Mouse (Mus musculus) midbrain, embryonic 14.5 days (tissue): ENCODE measurements around the gene Fsd2. TPM values are rescaled to one million over a fixed set of nuclear protein-coding genes. Genes with fewer than 3 reads are reported as not detected.

ENCODE experiments used
- ATAC-seq: fragments of 200-750 bp; cut with Nextera tagmentation; 2 replicates; pipeline ENCODE4 v1.8.0; 2017; ENCODE audit warnings: moderate number of reproducible peaks, moderate library complexity; ENCODE audit not compliant: low FRiP score, low TSS enrichment
- DNase-seq: peaks from one replicate; pipeline ENCODE4 v3.0.0-alpha.2; 2015
- H3K27ac ChIP-seq: fragments of 300-500 bp; sonication (generic); replicated peaks from 2 replicates; pipeline ENCODE4 v1.5.1; 2014; ENCODE audit warnings: mild to moderate bottlenecking, low read depth, low read length, moderate library complexity
- H3K27me3 ChIP-seq: fragments of 300-500 bp; sonication (generic); 2 replicates; pipeline ENCODE4 v1.6.1; 2014; ENCODE audit warnings: low read length, control low read depth, mixed read lengths; ENCODE audit not compliant: control insufficient read depth, insufficient read depth
- H3K36me3 ChIP-seq: fragments of 300-500 bp; sonication (generic); 2 replicates; pipeline ENCODE4 v1.6.1; 2014; ENCODE audit warnings: low read length, control low read depth; ENCODE audit not compliant: control insufficient read depth, insufficient read depth
- H3K4me1 ChIP-seq: fragments of 300-500 bp; sonication (generic); 2 replicates; pipeline ENCODE4 v1.6.1; 2014; ENCODE audit warnings: mild to moderate bottlenecking, antibody characterized with exemption, low read length, control low read depth; ENCODE audit not compliant: control insufficient read depth, insufficient read depth
- H3K4me2 ChIP-seq: fragments of 300-500 bp; sonication (generic); 2 replicates; pipeline ENCODE4 v1.6.1; 2014; ENCODE audit warnings: mild to moderate bottlenecking, low read length, moderate library complexity
- H3K4me3 ChIP-seq: fragments of 300-500 bp; sonication (generic); replicated peaks from 2 replicates; pipeline ENCODE4 v1.5.1; 2014; ENCODE audit warnings: low read depth, low read length
- H3K9ac ChIP-seq: fragments of 300-500 bp; sonication (generic); replicated peaks from 2 replicates; pipeline ENCODE4 v1.6.1; 2014; ENCODE audit warnings: mild to moderate bottlenecking, low read length, moderate library complexity
- H3K9me3 ChIP-seq: fragments of 300-500 bp; sonication (generic); 2 replicates; pipeline ENCODE4 v1.6.1; 2016; ENCODE audit warnings: low read length, control low read depth, mixed read lengths; ENCODE audit not compliant: control insufficient read depth
- WGBS: fragments of 180-500 bp; shearing (Covaris S2); extraction: QIAGEN DNeasy Blood & Tissue Kit; methylation state at CpG from one replicate; pipeline ENCODE4 v1.1.7; 2014; 5-methylcytosine and 5-hydroxymethylcytosine counted together
- polyA plus RNA-seq: library from polyadenylated mRNA; unstranded; fragments of >200 nt; fragmentation: Nextera tagmentation; extraction: Ambion mirVana; gene quantifications from 2 replicates; pipeline ENCODE4 v1.2.1, GENCODE M21; 2014

Gene Fsd2
- polyA plus RNA-seq, 1 experiment from 2014 or later, result 0.20 TPM

GRCm38 (mm10) chr7:81560101-81561049, 6.4 kb downstream of the Fsd2 start:
- Histone ChIP-seq H3K36me3 (no peaks in the 10 kb centered on the region), H3K4me2 (no peak overlapping the region), H3K27ac (no peak overlapping the region), H3K27me3 (no peaks in the 10 kb centered on the region), H3K9ac (no peak overlapping the region), H3K9me3 (no peaks in the 10 kb centered on the region), H3K4me3 (no peak overlapping the region), H3K4me1 (no peaks in the 10 kb centered on the region)
- no peak for ATAC-seq
- peak; percentile 61 for DNase-seq
- 58% methylated on average over 8 of the region's 8 CpGs for WGBS

- Histone ChIP-seq H3K4me2 (no peak overlapping the region), H3K27ac (no peak overlapping the region), H3K4me3 (no peak overlapping the region), H3K4me1 (no peaks in the 10 kb centered on the region), H3K27me3 (no peaks in the 10 kb centered on the region), H3K9ac (no peak overlapping the region), H3K36me3 (no peaks in the 10 kb centered on the region), H3K9me3 (no peaks in the 10 kb centered on the region)
- WGBS, result 90% methylated on average over 14 of the region's 14 CpGs
- DNase-seq, result no peak
- no peak for ATAC-seq
Observed at GRCm38 (mm10) chr7:81559231-81559980, 7.3 kb downstream of the Fsd2 start.

GRCm38 (mm10) chr7:81557985-81558360, 8.8 kb downstream of the Fsd2 start:
- Histone ChIP-seq H3K4me1 (no peaks in the 10 kb centered on the region), H3K27me3 (no peaks in the 10 kb centered on the region), H3K9me3 (no peaks in the 10 kb centered on the region), H3K27ac (no peak overlapping the region), H3K4me2 (no peak overlapping the region), H3K4me3 (no peak overlapping the region), H3K9ac (no peak overlapping the region), H3K36me3 (no peaks in the 10 kb centered on the region)
- DNase-seq (no peak), ATAC-seq (no peak)
- 82% methylated on average over 4 of the region's 4 CpGs for WGBS

GRCm38 (mm10) chr7:81557252-81557984, 9.3 kb downstream of the Fsd2 start:
- no peak overlapping the region for H3K4me2 ChIP-seq
- H3K9ac ChIP-seq, result no peak overlapping the region
- ATAC-seq (no peak), DNase-seq (no peak)
- H3K27ac ChIP-seq, result no peak overlapping the region
- H3K4me1 ChIP-seq, result no peaks in the 10 kb centered on the region
- no peaks in the 10 kb centered on the region for H3K36me3 ChIP-seq
- no peak overlapping the region for H3K4me3 ChIP-seq
- no peaks in the 10 kb centered on the region for H3K27me3 ChIP-seq
- no peaks in the 10 kb centered on the region for H3K9me3 ChIP-seq
- 82% methylated on average over 7 of the region's 7 CpGs for WGBS

GRCm38 (mm10) chr7:81556839-81557238, 9.9 kb downstream of the Fsd2 start:
- Histone ChIP-seq H3K9ac (no peak overlapping the region), H3K4me2 (no peak overlapping the region), H3K36me3 (no peaks in the 10 kb centered on the region), H3K27ac (no peak overlapping the region), H3K9me3 (no peaks in the 10 kb centered on the region), H3K4me1 (no peaks in the 10 kb centered on the region), H3K4me3 (no peak overlapping the region), H3K27me3 (no peaks in the 10 kb centered on the region)
- ATAC-seq, result no peak
- DNase-seq, result no peak
- 92% methylated on average over 4 of the region's 4 CpGs for WGBS

GRCm38 (mm10) chr7:81554369-81554768, 12.4 kb downstream of the Fsd2 start:
- Histone ChIP-seq H3K27ac (no peak overlapping the region), H3K27me3 (no peaks in the 10 kb centered on the region), H3K9ac (no peak overlapping the region), H3K4me2 (no peak overlapping the region), H3K4me3 (no peak overlapping the region), H3K4me1 (no peaks in the 10 kb centered on the region), H3K9me3 (no peaks in the 10 kb centered on the region), H3K36me3 (no peaks in the 10 kb centered on the region)
- ATAC-seq (no peak), DNase-seq (peak; percentile 50)
- 83% methylated on average over 2 of the region's 2 CpGs for WGBS

- no peak overlapping the region for H3K4me2 ChIP-seq
- no peak overlapping the region for H3K9ac ChIP-seq
- 45% methylated on average over 4 of the region's 4 CpGs for WGBS
- no peaks in the 10 kb centered on the region for H3K27me3 ChIP-seq
- no peaks in the 10 kb centered on the region for H3K4me1 ChIP-seq
- no peak for ATAC-seq
- no peak overlapping the region for H3K4me3 ChIP-seq
- no peaks in the 10 kb centered on the region for H3K36me3 ChIP-seq
- DNase-seq, result peak; percentile 47
- H3K27ac ChIP-seq, result no peak overlapping the region
- H3K9me3 ChIP-seq, result no peaks in the 10 kb centered on the region
Observed at GRCm38 (mm10) chr7:81553589-81553988, 13.2 kb downstream of the Fsd2 start.

GRCm38 (mm10) chr7:81548864-81549263, 17.9 kb downstream of the Fsd2 start:
- 62% methylated on average over 11 of the region's 11 CpGs for WGBS
- H3K9me3 ChIP-seq, result no peaks in the 10 kb centered on the region
- no peak overlapping the region for H3K4me2 ChIP-seq
- no peaks in the 10 kb centered on the region for H3K4me1 ChIP-seq
- H3K9ac ChIP-seq, result no peak overlapping the region
- DNase-seq, result no peak
- H3K4me3 ChIP-seq, result no peak overlapping the region
- no peak for ATAC-seq
- no peak overlapping the region for H3K27ac ChIP-seq
- no peaks in the 10 kb centered on the region for H3K36me3 ChIP-seq
- H3K27me3 ChIP-seq, result no peaks in the 10 kb centered on the region
